Mouse (Mus musculus) hindbrain, embryonic 10.5 days (tissue): Measurements from ENCODE around the gene Tnk2. TPM values are rescaled to one million over a fixed set of nuclear protein-coding genes. Genes with fewer than 3 reads are reported as not detected.
A peak's percentile ranks its signal among the peaks of the same experiment; 100 is the strongest.

Experiments
- DNase-seq: peaks from one replicate; pipeline ENCODE4 v3.0.0-alpha.2; 2017; ENCODE audit warnings: low spot score
- H3K27ac ChIP-seq: fragments of 300-500 bp; sonication (generic); 2 replicates; pipeline ENCODE4 v1.5.1; 2016; ENCODE audit warnings: mild to moderate bottlenecking, moderate library complexity
- H3K27me3 ChIP-seq: fragments of 300-500 bp; sonication (generic); 2 replicates; pipeline ENCODE4 v1.6.1; 2016; ENCODE audit warnings: mild to moderate bottlenecking; ENCODE audit not compliant: poor library complexity, insufficient read depth, severe bottlenecking
- H3K36me3 ChIP-seq: fragments of 300-500 bp; sonication (generic); 2 replicates; pipeline ENCODE4 v1.6.1; 2016; ENCODE audit warnings: mild to moderate bottlenecking, moderate library complexity
- H3K4me1 ChIP-seq: fragments of 300-500 bp; sonication (generic); replicated peaks from 2 replicates; pipeline ENCODE4 v1.6.1; 2016; ENCODE audit warnings: mild to moderate bottlenecking
- H3K4me3 ChIP-seq: fragments of 300-500 bp; sonication (generic); 2 replicates; pipeline ENCODE4 v1.5.1; 2016; ENCODE audit warnings: mild to moderate bottlenecking, moderate library complexity
- H3K9me3 ChIP-seq: fragments of 300-500 bp; sonication (generic); 2 replicates; pipeline ENCODE4 v1.6.1; 2016; ENCODE audit warnings: mild to moderate bottlenecking, moderate library complexity
- WGBS: fragments of 180-500 bp; shearing (Covaris S2); methylation state at CpG from one replicate; pipeline ENCODE4 v1.1.7; 2016; 5-methylcytosine and 5-hydroxymethylcytosine counted together
- polyA plus RNA-seq: library from polyadenylated mRNA; unstranded; fragments of >200 nt; fragmentation: Nextera tagmentation; extraction: Ambion mirVana; gene quantifications from 2 replicates; pipeline ENCODE4 v1.2.1, GENCODE M21; 2016

The Tnk2 gene
- polyA plus RNA-seq: 7.8 and 8.4 TPM in 2 replicates

GRCm38 (mm10) chr16:32643661-32644061 lies at the start of gene Tnk2:
Tnk2 (plus strand) TSS chr16:32643874.
- peak within 1 kb of the TSS; percentile 90 for H3K4me3 ChIP-seq
- 3% methylated on average over 40 of the region's 40 CpGs for WGBS
- H3K9me3 ChIP-seq: no peaks in the 10 kb centered on the region
- DNase-seq: peak; percentile 88
- no peaks in the 10 kb centered on the region for H3K36me3 ChIP-seq
- peaks cover 35% of the 10 kb centered on the region for H3K4me1 ChIP-seq
- no peaks in the 10 kb centered on the region for H3K27me3 ChIP-seq
- H3K27ac ChIP-seq: peak within 1 kb of the TSS; percentile 94

GRCm38 (mm10) chr16:32593916-32594315 lies 49.8 kb upstream of the Tnk2 start:
- Histone ChIP-seq H3K27ac (no peak overlapping the region), H3K9me3 (no peaks in the 10 kb centered on the region), H3K27me3 (no peaks in the 10 kb centered on the region), H3K4me1 (peaks cover 7% of the 10 kb centered on the region), H3K36me3 (no peaks in the 10 kb centered on the region), H3K4me3 (no peak overlapping the region)
- WGBS: 83% methylated on average over 5 of the region's 5 CpGs
- DNase-seq: no peak

- H3K9me3 ChIP-seq: no peaks in the 10 kb centered on the region
- peaks cover 7% of the 10 kb centered on the region for H3K4me1 ChIP-seq
- H3K36me3 ChIP-seq: no peaks in the 10 kb centered on the region
- no peak overlapping the region for H3K4me3 ChIP-seq
- no peak overlapping the region for H3K27ac ChIP-seq
- DNase-seq: no peak
- 71% methylated on average over 5 of the region's 5 CpGs for WGBS
- no peaks in the 10 kb centered on the region for H3K27me3 ChIP-seq
Observed at GRCm38 (mm10) chr16:32594701-32595100, 49.0 kb upstream of the Tnk2 start.

GRCm38 (mm10) chr16:32595142-32595855 lies 48.4 kb upstream of the Tnk2 start:
- H3K4me3 ChIP-seq: no peak overlapping the region
- no peak overlapping the region for H3K27ac ChIP-seq
- no peaks in the 10 kb centered on the region for H3K36me3 ChIP-seq
- WGBS: 89% methylated on average over 10 of the region's 10 CpGs
- peaks cover 7% of the 10 kb centered on the region for H3K4me1 ChIP-seq
- DNase-seq: no peak
- no peaks in the 10 kb centered on the region for H3K9me3 ChIP-seq
- H3K27me3 ChIP-seq: no peaks in the 10 kb centered on the region

- WGBS: 42% methylated on average over 4 of the region's 4 CpGs
- H3K4me3 ChIP-seq: no peak overlapping the region
- DNase-seq: no peak
- no peaks in the 10 kb centered on the region for H3K27me3 ChIP-seq
- no peaks in the 10 kb centered on the region for H3K9me3 ChIP-seq
- peak overlapping the region; percentile 16; the same call in 1 of the 2 replicates for H3K27ac ChIP-seq
- H3K4me1 ChIP-seq: peaks cover 7% of the 10 kb centered on the region
- H3K36me3 ChIP-seq: no peaks in the 10 kb centered on the region
Observed at GRCm38 (mm10) chr16:32597909-32598381, 45.7 kb upstream of the Tnk2 start.

- Histone ChIP-seq H3K4me1 (peaks cover 7% of the 10 kb centered on the region), H3K4me3 (no peak overlapping the region), H3K27me3 (no peaks in the 10 kb centered on the region), H3K27ac (no peak overlapping the region), H3K9me3 (no peaks in the 10 kb centered on the region), H3K36me3 (no peaks in the 10 kb centered on the region)
- 89% methylated on average over 1 of the region's 1 CpGs for WGBS
- DNase-seq: no peak
Observed at GRCm38 (mm10) chr16:32599151-32599550, 44.5 kb upstream of the Tnk2 start.

DNA sequence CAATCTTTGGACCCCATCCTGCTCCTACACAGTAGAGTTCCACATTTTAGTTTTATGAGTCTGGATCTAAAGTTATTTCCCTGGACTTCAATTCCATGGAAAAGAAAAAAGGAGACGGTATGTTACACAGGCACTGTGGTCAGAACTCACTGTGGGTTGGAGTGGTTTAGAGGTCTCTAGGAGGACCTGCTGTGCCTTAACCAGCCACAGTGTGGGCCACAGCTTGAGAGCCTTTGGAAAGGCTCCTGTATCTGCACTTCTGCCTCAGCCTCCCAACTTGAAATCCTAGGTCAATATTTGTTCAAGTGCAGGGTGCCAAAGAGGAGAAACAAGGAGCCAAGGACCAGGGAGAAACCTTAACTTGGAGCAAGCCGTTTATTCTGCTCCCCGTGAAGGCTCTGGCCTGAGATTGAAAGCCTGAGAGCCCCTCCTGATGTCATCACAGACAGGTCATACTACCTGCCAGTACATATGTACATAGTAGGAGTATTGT lies 41.4 kb upstream of the Tnk2 start:
- WGBS: 68% methylated on average over 3 of the region's 3 CpGs
- peaks cover 8% of the 10 kb centered on the region; the same call in 1 of the 2 replicates for H3K27me3 ChIP-seq
- no peak for DNase-seq

DNA sequence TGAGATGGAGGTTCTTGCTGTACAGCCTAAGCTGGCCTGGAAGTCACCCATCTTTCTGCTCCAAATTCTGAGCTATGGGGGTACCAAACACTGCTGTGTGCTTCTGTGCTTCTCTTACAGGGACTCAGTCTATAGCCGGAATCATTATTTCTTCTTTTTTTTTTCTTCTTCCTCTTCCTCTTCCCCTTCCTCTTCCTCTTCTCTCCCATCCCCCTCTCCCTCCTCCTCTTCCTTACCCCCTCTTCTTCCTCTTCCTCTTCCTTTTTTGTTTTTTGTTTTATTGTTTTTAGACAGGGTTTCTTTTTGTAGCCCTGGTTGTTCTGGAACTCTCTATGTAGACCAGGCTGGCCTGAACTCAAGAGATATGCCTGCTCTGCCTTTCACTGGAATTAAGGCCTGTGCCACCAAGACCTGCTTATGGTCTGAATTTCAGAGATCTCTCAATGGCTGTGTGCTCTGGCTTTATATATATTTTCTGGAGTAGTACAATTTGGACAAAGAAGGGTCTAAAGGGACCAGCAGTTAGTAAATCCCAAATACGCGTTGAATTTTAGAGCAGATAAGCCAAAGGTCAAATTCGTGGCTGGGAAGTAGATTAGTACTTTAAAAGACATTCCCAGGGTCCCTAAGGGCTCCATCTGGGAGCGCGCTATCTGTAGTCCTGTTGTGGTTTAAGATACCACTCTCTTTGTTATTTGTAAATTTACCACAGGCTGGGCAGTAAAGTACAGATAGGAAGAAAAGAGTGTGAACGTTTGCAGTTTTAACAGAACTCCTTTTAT lies 35.9 kb upstream of the Tnk2 start:
- peaks cover 17% of the 10 kb centered on the region; the same call in 1 of the 2 replicates for H3K27me3 ChIP-seq
- 73% methylated on average over 7 of the region's 7 CpGs for WGBS
- peaks cover under 1% of the 10 kb centered on the region; the same call in 1 of the 2 replicates for H3K36me3 ChIP-seq
- H3K27ac ChIP-seq: peak overlapping the region; percentile 98; the same call in 1 of the 2 replicates
- no peak for DNase-seq
- H3K4me1 ChIP-seq: peaks cover 26% of the 10 kb centered on the region
- H3K9me3 ChIP-seq: no peaks in the 10 kb centered on the region
- H3K4me3 ChIP-seq: no peak overlapping the region

More for the DNA sequence above, 41.4 kb upstream of the Tnk2 start:
- Histone ChIP-seq H3K9me3 (no peaks in the 10 kb centered on the region), H3K27ac (no peak overlapping the region), H3K4me1 (peaks cover 7% of the 10 kb centered on the region), H3K36me3 (no peaks in the 10 kb centered on the region), H3K4me3 (no peak overlapping the region)

DNA sequence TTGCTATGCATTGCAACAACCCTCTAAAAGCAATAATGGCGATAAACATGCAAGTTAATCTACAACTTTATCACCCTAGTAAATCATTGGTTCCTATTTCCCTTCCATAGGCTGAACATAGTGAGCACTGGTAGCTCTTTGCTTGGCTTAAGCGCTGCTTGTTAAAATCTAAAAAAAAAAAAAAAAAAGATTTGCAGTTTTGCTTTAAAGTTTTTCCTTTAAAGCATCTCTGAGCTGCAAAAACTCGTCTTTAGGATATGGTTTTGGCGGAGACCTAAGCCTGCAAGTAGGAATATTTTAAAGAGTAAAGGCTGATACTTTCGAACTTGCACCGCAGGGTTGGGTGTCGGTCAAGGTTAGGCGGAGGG lies 35.3 kb upstream of the Tnk2 start:
- peak overlapping the region; percentile 91 for H3K4me3 ChIP-seq
- no peaks in the 10 kb centered on the region for H3K9me3 ChIP-seq
- peaks cover 17% of the 10 kb centered on the region; the same call in 1 of the 2 replicates for H3K27me3 ChIP-seq
- peaks cover 5% of the 10 kb centered on the region; the same call in 1 of the 2 replicates for H3K36me3 ChIP-seq
- peaks cover 26% of the 10 kb centered on the region for H3K4me1 ChIP-seq
- WGBS: 12% methylated on average over 8 of the region's 8 CpGs
- H3K27ac ChIP-seq: peak overlapping the region; percentile 98
- DNase-seq: no peak

DNA sequence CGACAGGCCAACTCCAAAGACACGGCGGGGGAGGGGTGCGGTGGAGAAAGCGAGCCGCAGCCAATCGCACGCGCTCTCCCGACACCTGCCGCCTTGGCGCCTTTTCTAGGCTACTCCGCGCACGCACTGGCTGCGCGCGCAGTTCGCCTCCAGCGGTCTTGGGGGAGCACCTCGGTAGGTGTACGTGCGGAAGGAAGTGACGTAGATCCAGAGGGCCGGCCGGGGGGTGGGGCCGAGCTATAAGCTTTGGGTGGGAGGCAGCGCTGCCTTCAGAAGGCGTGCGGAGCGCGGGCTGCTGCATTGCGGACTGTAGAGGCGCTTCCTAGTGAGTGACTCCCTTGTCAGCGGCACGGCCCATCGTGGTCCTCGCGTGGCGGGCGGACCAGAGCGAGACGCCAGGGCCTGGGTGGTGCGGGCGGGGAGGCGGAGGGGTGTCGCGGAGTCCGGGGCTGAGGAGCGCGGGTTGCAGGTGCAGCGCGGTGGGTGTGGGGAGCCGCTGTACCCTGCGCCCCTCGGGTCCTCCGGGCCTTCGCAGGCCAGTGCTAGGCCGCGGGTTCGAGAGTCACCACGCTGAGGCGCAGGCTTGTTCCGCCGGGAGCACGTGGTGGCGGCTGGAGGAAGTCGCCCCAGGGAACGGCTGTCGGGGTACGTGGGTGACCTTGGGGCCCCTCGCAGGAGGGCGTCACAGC lies 34.8 kb upstream of the Tnk2 start, which contains the start of gene Tfrc:
Tfrc (plus strand) TSS at position 209 of the 689 bp plus-strand sequence.
- H3K4me3 ChIP-seq: peak within 1 kb of the TSS; percentile 91
- peaks cover 26% of the 10 kb centered on the region for H3K4me1 ChIP-seq
- DNase-seq: peak; percentile 99
- no peaks in the 10 kb centered on the region for H3K9me3 ChIP-seq
- H3K27me3 ChIP-seq: peaks cover 17% of the 10 kb centered on the region; the same call in 1 of the 2 replicates
- peak within 1 kb of the TSS; percentile 98 for H3K27ac ChIP-seq
- under 1% methylated on average over 70 of the region's 73 CpGs for WGBS
- peaks cover 10% of the 10 kb centered on the region; the same call in 1 of the 2 replicates for H3K36me3 ChIP-seq

DNA sequence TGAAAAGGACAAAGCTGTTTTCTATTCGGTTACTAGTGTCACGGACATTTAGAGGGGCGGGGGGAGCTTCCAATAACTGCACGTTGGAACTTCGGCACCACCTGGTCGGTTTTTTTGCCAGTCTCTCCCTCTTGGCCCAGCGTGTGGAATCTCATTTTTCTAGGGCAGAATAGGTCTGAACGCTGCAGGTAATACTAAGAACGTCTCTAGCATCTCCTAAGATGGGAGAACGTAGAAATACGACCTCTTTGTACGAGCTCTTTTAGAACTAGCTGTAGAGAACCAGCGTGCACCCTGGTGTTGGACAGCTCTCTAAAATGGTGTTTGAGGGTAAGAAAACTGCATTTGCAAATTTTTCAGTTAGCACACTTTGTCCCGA lies 34.3 kb upstream of the Tnk2 start:
- Histone ChIP-seq H3K4me1 (peaks cover 26% of the 10 kb centered on the region), H3K36me3 (peaks cover 15% of the 10 kb centered on the region), H3K27me3 (peaks cover 17% of the 10 kb centered on the region; the same call in 1 of the 2 replicates), H3K27ac (peak overlapping the region; percentile 98), H3K4me3 (peak overlapping the region; percentile 91), H3K9me3 (no peaks in the 10 kb centered on the region)
- no peak for DNase-seq
- under 1% methylated on average over 14 of the region's 14 CpGs for whole genome bisulfite sequencing
